Mouse (Mus musculus) midbrain, embryonic 15.5 days (tissue): ENCODE data around the gene Hpse2. TPM values are rescaled to one million over a fixed set of nuclear protein-coding genes. Genes with fewer than 3 reads are reported as not detected.

Experiments used
- ATAC-seq: fragments of 200-750 bp; cut with Nextera tagmentation; replicated peaks from 2 replicates; pipeline ENCODE4 v1.8.0; 2017; ENCODE audit warnings: moderate TSS enrichment
- H3K27ac ChIP-seq: fragments of 300-500 bp; sonication (generic); 2 replicates; pipeline ENCODE4 v1.5.1; 2015; ENCODE audit warnings: mild to moderate bottlenecking, inconsistent platforms
- H3K27me3 ChIP-seq: fragments of 300-500 bp; sonication (generic); replicated peaks from 2 replicates; pipeline ENCODE4 v1.6.1; 2015; ENCODE audit warnings: inconsistent platforms
- H3K36me3 ChIP-seq: fragments of 300-500 bp; sonication (generic); replicated peaks from 2 replicates; pipeline ENCODE4 v1.6.1; 2015; ENCODE audit warnings: inconsistent platforms
- H3K4me1 ChIP-seq: fragments of 300-500 bp; sonication (generic); 2 replicates; pipeline ENCODE4 v1.6.1; 2015; ENCODE audit warnings: inconsistent platforms
- H3K4me2 ChIP-seq: fragments of 300-500 bp; sonication (generic); 2 replicates; pipeline ENCODE4 v1.6.1; 2015; ENCODE audit warnings: inconsistent platforms, mild to moderate bottlenecking, moderate library complexity
- H3K4me3 ChIP-seq: fragments of 300-500 bp; sonication (generic); 2 replicates; pipeline ENCODE4 v1.5.1; 2015; ENCODE audit warnings: mild to moderate bottlenecking, inconsistent platforms
- H3K9ac ChIP-seq: fragments of 300-500 bp; sonication (generic); 2 replicates; pipeline ENCODE4 v1.6.1; 2015; ENCODE audit warnings: mild to moderate bottlenecking, inconsistent platforms
- H3K9me3 ChIP-seq: fragments of 300-500 bp; sonication (generic); 2 replicates; pipeline ENCODE4 v1.6.1; 2016; ENCODE audit warnings: inconsistent platforms
- WGBS: fragments of 180-500 bp; shearing (Covaris S2); methylation state at CpG from one replicate; pipeline ENCODE4 v1.1.7; 2015; ENCODE audit warnings: mixed read lengths; 5-methylcytosine and 5-hydroxymethylcytosine counted together
- polyA plus RNA-seq: library from polyadenylated mRNA; unstranded; fragments of >200 nt; fragmentation: Nextera tagmentation; extraction: Ambion mirVana; gene quantifications from 2 replicates; pipeline ENCODE4 v1.2.1, GENCODE M21; 2015

Hpse2 gene
- polyA plus RNA-seq, 1 experiment from 2014 or later, result 0.18 TPM

- Histone ChIP-seq H3K27ac (no peak overlapping the region), H3K27me3 (no peaks in the 10 kb centered on the region), H3K4me3 (no peak overlapping the region), H3K36me3 (no peaks in the 10 kb centered on the region), H3K9ac (no peak overlapping the region), H3K4me1 (no peaks in the 10 kb centered on the region), H3K4me2 (no peak overlapping the region), H3K9me3 (no peaks in the 10 kb centered on the region)
- WGBS, result 85% methylated on average over 8 of the region's 8 CpGs
- ATAC-seq, result no peak
Observed at GRCm38 (mm10) chr19:42869663-42870530, 518.3 kb downstream of the Hpse2 start.

GRCm38 (mm10) chr19:42868958-42869662, 519.0 kb downstream of the Hpse2 start:
- Histone ChIP-seq H3K4me3 (no peak overlapping the region), H3K9me3 (no peaks in the 10 kb centered on the region), H3K4me2 (no peak overlapping the region), H3K27me3 (no peaks in the 10 kb centered on the region), H3K36me3 (no peaks in the 10 kb centered on the region), H3K4me1 (no peaks in the 10 kb centered on the region), H3K9ac (no peak overlapping the region), H3K27ac (no peak overlapping the region)
- 68% methylated on average over 3 of the region's 3 CpGs for WGBS
- no peak for ATAC-seq

GRCm38 (mm10) chr19:42863013-42863412, 525.1 kb downstream of the Hpse2 start:
- no peaks in the 10 kb centered on the region for H3K9me3 ChIP-seq
- 60% methylated on average over 3 of the region's 3 CpGs for WGBS
- H3K4me2 ChIP-seq, result no peak overlapping the region
- no peak overlapping the region for H3K4me3 ChIP-seq
- H3K36me3 ChIP-seq, result no peaks in the 10 kb centered on the region
- H3K9ac ChIP-seq, result no peak overlapping the region
- no peaks in the 10 kb centered on the region for H3K4me1 ChIP-seq
- no peaks in the 10 kb centered on the region for H3K27me3 ChIP-seq
- H3K27ac ChIP-seq, result no peak overlapping the region
- no peak for ATAC-seq

GRCm38 (mm10) chr19:42857096-42857495, 531.1 kb downstream of the Hpse2 start:
- Histone ChIP-seq H3K4me2 (no peak overlapping the region), H3K36me3 (no peaks in the 10 kb centered on the region), H3K27me3 (no peaks in the 10 kb centered on the region), H3K27ac (no peak overlapping the region), H3K9ac (no peak overlapping the region), H3K4me1 (no peaks in the 10 kb centered on the region), H3K4me3 (no peak overlapping the region), H3K9me3 (no peaks in the 10 kb centered on the region)
- 88% methylated on average over 5 of the region's 5 CpGs for WGBS
- ATAC-seq, result no peak

- Histone ChIP-seq H3K9ac (no peak overlapping the region), H3K27ac (no peak overlapping the region), H3K27me3 (no peaks in the 10 kb centered on the region), H3K9me3 (no peaks in the 10 kb centered on the region), H3K4me3 (no peak overlapping the region), H3K36me3 (no peaks in the 10 kb centered on the region), H3K4me1 (no peaks in the 10 kb centered on the region), H3K4me2 (no peak overlapping the region)
- WGBS, result 87% methylated on average over 4 of the region's 4 CpGs
- no peak for ATAC-seq
Observed at GRCm38 (mm10) chr19:42855649-42856048, 532.5 kb downstream of the Hpse2 start.

GRCm38 (mm10) chr19:42850444-42850843, 537.7 kb downstream of the Hpse2 start:
- WGBS, result 92% methylated on average over 5 of the region's 5 CpGs
- H3K27me3 ChIP-seq, result no peaks in the 10 kb centered on the region
- H3K4me2 ChIP-seq, result no peak overlapping the region

GRCm38 (mm10) chr19:42839621-42840294, 548.4 kb downstream of the Hpse2 start:
- WGBS, result 91% methylated on average over 4 of the region's 4 CpGs
- H3K36me3 ChIP-seq, result no peaks in the 10 kb centered on the region
- no peak overlapping the region for H3K27ac ChIP-seq
- H3K27me3 ChIP-seq, result no peaks in the 10 kb centered on the region
- ATAC-seq, result no peak
- no peak overlapping the region for H3K4me2 ChIP-seq
- no peak overlapping the region for H3K4me3 ChIP-seq
- H3K9me3 ChIP-seq, result no peaks in the 10 kb centered on the region
- no peak overlapping the region for H3K9ac ChIP-seq
- no peaks in the 10 kb centered on the region for H3K4me1 ChIP-seq

More at GRCm38 (mm10) chr19:42850444-42850843, 537.7 kb downstream of the Hpse2 start:
- Histone ChIP-seq H3K27ac (no peak overlapping the region), H3K4me1 (no peaks in the 10 kb centered on the region), H3K36me3 (no peaks in the 10 kb centered on the region), H3K9me3 (no peaks in the 10 kb centered on the region), H3K9ac (no peak overlapping the region), H3K4me3 (no peak overlapping the region)
- no peak for ATAC-seq

- ATAC-seq, result no peak
- no peaks in the 10 kb centered on the region for H3K36me3 ChIP-seq
- H3K4me1 ChIP-seq, result no peaks in the 10 kb centered on the region
- H3K27ac ChIP-seq, result no peak overlapping the region
- no peak overlapping the region for H3K4me2 ChIP-seq
- no peaks in the 10 kb centered on the region for H3K27me3 ChIP-seq
- no peak overlapping the region for H3K9ac ChIP-seq
- no peaks in the 10 kb centered on the region for H3K9me3 ChIP-seq
- no peak overlapping the region for H3K4me3 ChIP-seq
- 88% methylated on average over 2 of the region's 2 CpGs for WGBS
Observed at GRCm38 (mm10) chr19:42839118-42839517, 549.0 kb downstream of the Hpse2 start.

- H3K27me3 ChIP-seq, result no peaks in the 10 kb centered on the region
- no peak overlapping the region for H3K9ac ChIP-seq
- H3K36me3 ChIP-seq, result no peaks in the 10 kb centered on the region
- no peak for ATAC-seq
- H3K4me1 ChIP-seq, result no peaks in the 10 kb centered on the region
- H3K27ac ChIP-seq, result no peak overlapping the region
- H3K4me3 ChIP-seq, result no peak overlapping the region
- WGBS, result 91% methylated on average over 2 of the region's 2 CpGs
- no peak overlapping the region for H3K4me2 ChIP-seq
- H3K9me3 ChIP-seq, result no peaks in the 10 kb centered on the region
Observed at GRCm38 (mm10) chr19:42838271-42838670, 549.9 kb downstream of the Hpse2 start.

GRCm38 (mm10) chr19:42837591-42837990, 550.6 kb downstream of the Hpse2 start:
- no peak overlapping the region for H3K9ac ChIP-seq
- H3K4me1 ChIP-seq, result no peaks in the 10 kb centered on the region
- no peak for ATAC-seq
- H3K4me3 ChIP-seq, result no peak overlapping the region
- no peak overlapping the region for H3K4me2 ChIP-seq
- 80% methylated on average over 10 of the region's 10 CpGs for WGBS
- H3K27me3 ChIP-seq, result no peaks in the 10 kb centered on the region
- H3K27ac ChIP-seq, result no peak overlapping the region
- H3K9me3 ChIP-seq, result no peaks in the 10 kb centered on the region
- H3K36me3 ChIP-seq, result no peaks in the 10 kb centered on the region

GRCm38 (mm10) chr19:42833126-42833525, 555.0 kb downstream of the Hpse2 start:
- Histone ChIP-seq H3K27me3 (no peaks in the 10 kb centered on the region), H3K9ac (no peak overlapping the region), H3K27ac (no peak overlapping the region), H3K36me3 (no peaks in the 10 kb centered on the region), H3K4me1 (no peaks in the 10 kb centered on the region), H3K9me3 (no peaks in the 10 kb centered on the region), H3K4me2 (no peak overlapping the region), H3K4me3 (no peak overlapping the region)
- 84% methylated on average over 7 of the region's 7 CpGs for WGBS
- no peak for ATAC-seq

- no peaks in the 10 kb centered on the region for H3K36me3 ChIP-seq
- H3K4me1 ChIP-seq, result no peaks in the 10 kb centered on the region
- H3K27ac ChIP-seq, result no peak overlapping the region
- no peaks in the 10 kb centered on the region for H3K9me3 ChIP-seq
- no peak overlapping the region for H3K4me2 ChIP-seq
- no peak overlapping the region for H3K9ac ChIP-seq
- no peaks in the 10 kb centered on the region for H3K27me3 ChIP-seq
- no peak for ATAC-seq
- 90% methylated on average over 2 of the region's 2 CpGs for WGBS
- no peak overlapping the region for H3K4me3 ChIP-seq
Observed at GRCm38 (mm10) chr19:42832251-42832650, 555.9 kb downstream of the Hpse2 start.
